ENCODE assay signal across 21 mouse cellular contexts in the genomic region with DNA sequence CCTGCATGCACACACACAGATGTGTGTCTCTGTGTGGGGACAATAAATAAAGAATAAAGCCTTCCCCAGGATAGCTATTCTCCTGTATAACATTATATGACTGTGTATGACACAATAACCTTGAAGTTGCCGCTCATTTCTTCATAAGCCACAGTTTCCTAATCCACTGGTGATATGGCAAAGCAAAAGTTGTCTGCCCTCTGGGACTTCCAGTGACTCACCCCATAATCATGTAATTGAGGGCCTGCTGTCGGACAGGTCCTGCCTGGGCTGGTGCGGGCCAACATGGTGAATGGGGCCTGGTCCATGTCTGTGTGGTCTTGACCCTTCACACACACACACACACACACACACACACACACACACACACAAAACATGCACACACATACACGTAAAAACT. TPM values are rescaled to one million over a fixed set of nuclear protein-coding genes. Genes with fewer than 3 reads are reported as not detected.
DNase-seq lines count a peak whose midpoint lies in the region; ATAC-seq lines count a peak whose summit lies in the region.
"Had no signal": no experiment of that assay in that cellular context is flagged by ENCODE, and none has a peak within 500 bp of the region (broad histone marks: within the 10 kb centered on the region; RNA-seq: fewer than 3 reads in every experiment).

No protein-coding gene starts in this region.

- peak; percentile 82 for DNase-seq in 3T3-L1 (ENCODE audit: low read depth, low spot score)
- DNase-seq in NIH3T3 (ENCODE audit: low read depth), result peak; percentile 46
- DNase-seq in gonadal fat pad, adult 2 months (ENCODE audit: low read depth), result peak; percentile 63
- DNase-seq in kidney, adult 9 months, result no peak
- no peak for DNase-seq in heart, postnatal 4 days
- DNase-seq in cerebellum, adult 8-10 months, result no peak
- DNase-seq: cerebellum, adult 11 months; cerebellum, postnatal 10 days; forebrain, postnatal 0 days; gastrocnemius, postnatal 14 days; heart, adult 2 months; kidney, postnatal 25 days; left cerebral cortex, postnatal 4 days; liver, postnatal 0 days; lung, postnatal 36 days; retina, postnatal 1 day; right cerebral cortex, postnatal 14 days; thymus, postnatal 14 days had no signal

- ATAC-seq in megakaryocyte, adult 5-6 weeks (ENCODE audit: poor library complexity, severe bottlenecking), result peak; percentile 85
- ATAC-seq: forebrain, postnatal 0 days; liver, embryonic 12.5 days; liver, postnatal 0 days; midbrain, embryonic 13.5 days had no signal

RNA-seq across cellular contexts. Expression of a gene that starts 19.3 kb away (rescaled TPM):
- polyA plus RNA-seq in gonadal fat pad, adult 2 months (2012; rRNA removed), result 11.0 and 11.2 TPM in 2 replicates
- not detected in 2 replicates for total RNA-seq in megakaryocyte, adult 5-6 weeks (2015)
- not detected in 2 replicates for total RNA-seq in megakaryocyte, adult 5-6 weeks (2017)
- 10 to 100 TPM; 16.4 to 20.2 TPM for total RNA-seq in heart, postnatal 4 days (2021)

Comparison
In these comparisons a context has a peak if more than half of its experiments do, and no peak if none do; other contexts are left out.
1. DNase-seq: peak in 3T3-L1 (single experiment), NIH3T3 (single experiment) and gonadal fat pad, adult 2 months (single experiment); none in kidney, adult 9 months (single experiment), heart, postnatal 4 days (single experiment) and cerebellum, adult 8-10 months (single experiment).
2. RNA of a gene that starts 19.3 kb away (total RNA-seq): 16.4 to 20.2 TPM in heart, postnatal 4 days; not detected in megakaryocyte, adult 5-6 weeks; every median in the first group is over 10 times any median in the second.